Mouse (Mus musculus) neural tube, embryonic 12.5 days (tissue): ENCODE measurements around the gene Mettl17. TPM values are rescaled to one million over a fixed set of nuclear protein-coding genes. Genes with fewer than 3 reads are reported as not detected.

Source experiments
- ATAC-seq: fragments of 200-750 bp; cut with Nextera tagmentation; 2 replicates; pipeline ENCODE4 v1.8.0; 2017; ENCODE audit warnings: low read depth, mild to moderate bottlenecking, moderate TSS enrichment, moderate library complexity; ENCODE audit not compliant: low FRiP score
- H3K27ac ChIP-seq: fragments of 300-500 bp; sonication (generic); 2 replicates; pipeline ENCODE4 v1.5.1; 2016
- H3K27me3 ChIP-seq: fragments of 300-500 bp; sonication (generic); replicated peaks from 2 replicates; pipeline ENCODE4 v1.6.1; 2016; ENCODE audit warnings: mild to moderate bottlenecking
- H3K36me3 ChIP-seq: fragments of 300-500 bp; sonication (generic); 2 replicates; pipeline ENCODE4 v1.6.1; 2016; ENCODE audit warnings: mild to moderate bottlenecking
- H3K4me1 ChIP-seq: fragments of 300-500 bp; sonication (generic); 2 replicates; pipeline ENCODE4 v1.6.1; 2016
- H3K4me2 ChIP-seq: fragments of 300-500 bp; sonication (generic); replicated peaks from 2 replicates; pipeline ENCODE4 v1.6.1; 2016; ENCODE audit warnings: mild to moderate bottlenecking
- H3K4me3 ChIP-seq: fragments of 300-500 bp; sonication (generic); 2 replicates; pipeline ENCODE4 v1.5.1; 2016
- H3K9ac ChIP-seq: fragments of 300-500 bp; sonication (generic); 2 replicates; pipeline ENCODE4 v1.6.1; 2016; ENCODE audit warnings: mild to moderate bottlenecking
- H3K9me3 ChIP-seq: fragments of 300-500 bp; sonication (generic); 2 replicates; pipeline ENCODE4 v1.6.1; 2016; ENCODE audit warnings: mild to moderate bottlenecking
- WGBS: fragments of 180-500 bp; shearing (Covaris S2); methylation state at CpG from one replicate; pipeline ENCODE4 v1.1.7; 2016; 5-methylcytosine and 5-hydroxymethylcytosine counted together
- polyA plus RNA-seq: library from polyadenylated mRNA; unstranded; fragments of >200 nt; fragmentation: Nextera tagmentation; extraction: Ambion mirVana; gene quantifications from 2 replicates; pipeline ENCODE4 v1.2.1, GENCODE M21; 2016

Gene Mettl17
- polyA plus RNA-seq, 1 experiment from 2014 or later: 64.4 TPM

- WGBS: 64% methylated on average over 9 of the region's 9 CpGs
- Histone ChIP-seq H3K27me3 (no peaks in the 10 kb centered on the region), H3K4me1 (no peaks in the 10 kb centered on the region), H3K27ac (no peak overlapping the region), H3K9ac (no peak overlapping the region), H3K4me3 (no peak overlapping the region), H3K4me2 (no peak overlapping the region), H3K9me3 (no peaks in the 10 kb centered on the region), H3K36me3 (no peaks in the 10 kb centered on the region)
- peak; percentile 78 for ATAC-seq
Measured at GRCm38 (mm10) chr14:51902806-51903710, 18.4 kb downstream of the Mettl17 start.

GRCm38 (mm10) chr14:51903782-51904181 is 19.1 kb downstream of the Mettl17 start:
- Histone ChIP-seq H3K4me2 (no peak overlapping the region), H3K9ac (no peak overlapping the region), H3K27ac (no peak overlapping the region), H3K9me3 (no peaks in the 10 kb centered on the region), H3K4me3 (no peak overlapping the region), H3K4me1 (no peaks in the 10 kb centered on the region), H3K27me3 (no peaks in the 10 kb centered on the region), H3K36me3 (no peaks in the 10 kb centered on the region)
- WGBS: 89% methylated on average over 9 of the region's 9 CpGs
- 0 out of 2 replicates have a peak, but pooled peaks have one; percentile 29 for ATAC-seq

GRCm38 (mm10) chr14:51904706-51905105 is 20.1 kb downstream of the Mettl17 start:
- 71% methylated on average over 7 of the region's 7 CpGs for WGBS
- no peaks in the 10 kb centered on the region for H3K9me3 ChIP-seq
- H3K36me3 ChIP-seq: no peaks in the 10 kb centered on the region
- no peaks in the 10 kb centered on the region for H3K4me1 ChIP-seq
- no peaks in the 10 kb centered on the region for H3K27me3 ChIP-seq
- no peak overlapping the region for H3K27ac ChIP-seq
- ATAC-seq: no peak
- no peak overlapping the region for H3K4me3 ChIP-seq
- no peak overlapping the region for H3K4me2 ChIP-seq
- H3K9ac ChIP-seq: no peak overlapping the region

- Histone ChIP-seq H3K36me3 (no peaks in the 10 kb centered on the region), H3K4me3 (no peak overlapping the region), H3K27me3 (peaks cover 3% of the 10 kb centered on the region; the same call in 1 of the 2 replicates), H3K9me3 (no peaks in the 10 kb centered on the region), H3K4me2 (no peak overlapping the region), H3K27ac (no peak overlapping the region), H3K9ac (no peak overlapping the region), H3K4me1 (no peaks in the 10 kb centered on the region)
- no peak for ATAC-seq
- 92% methylated on average over 11 of the region's 11 CpGs for WGBS
Measured at GRCm38 (mm10) chr14:51906102-51906501, 21.5 kb downstream of the Mettl17 start.

GRCm38 (mm10) chr14:51911301-51911700 is 26.7 kb downstream of the Mettl17 start:
- Histone ChIP-seq H3K27ac (no peak overlapping the region), H3K9me3 (no peaks in the 10 kb centered on the region), H3K9ac (no peak overlapping the region), H3K4me1 (peaks cover 21% of the 10 kb centered on the region), H3K4me3 (peak overlapping the region; percentile 1; the same call in 1 of the 2 replicates), H3K36me3 (no peaks in the 10 kb centered on the region), H3K4me2 (no peak overlapping the region), H3K27me3 (peaks cover 19% of the 10 kb centered on the region)
- 83% methylated on average over 10 of the region's 10 CpGs for WGBS
- ATAC-seq: no peak

- H3K4me2 ChIP-seq: peak overlapping the region; percentile 100
- H3K9me3 ChIP-seq: no peaks in the 10 kb centered on the region
- peaks cover 19% of the 10 kb centered on the region for H3K27me3 ChIP-seq
- 12% methylated on average over 14 of the region's 14 CpGs for WGBS
- H3K9ac ChIP-seq: peak overlapping the region; percentile 67
- H3K4me3 ChIP-seq: peak overlapping the region; percentile 55
- H3K36me3 ChIP-seq: no peaks in the 10 kb centered on the region
- ATAC-seq: peak; percentile 10; the same call in 1 of the 2 replicates
- H3K4me1 ChIP-seq: peaks cover 21% of the 10 kb centered on the region
- no peak overlapping the region for H3K27ac ChIP-seq
Measured at GRCm38 (mm10) chr14:51912391-51913061, 27.9 kb downstream of the Mettl17 start.

GRCm38 (mm10) chr14:51913062-51913959 is 28.7 kb downstream of the Mettl17 start:
- Histone ChIP-seq H3K9ac (peak overlapping the region; percentile 67), H3K36me3 (no peaks in the 10 kb centered on the region), H3K9me3 (no peaks in the 10 kb centered on the region), H3K27me3 (peaks cover 19% of the 10 kb centered on the region), H3K4me1 (peaks cover 21% of the 10 kb centered on the region), H3K4me2 (peak overlapping the region; percentile 100), H3K4me3 (peak overlapping the region; percentile 55), H3K27ac (no peak overlapping the region)
- under 1% methylated on average over 58 of the region's 58 CpGs for WGBS
- peak; percentile 62 for ATAC-seq

GRCm38 (mm10) chr14:51913960-51914762 is 29.5 kb downstream of the Mettl17 start, which contains the start of gene Ndrg2:
TSS of gene Ndrg2 (minus strand) at chr14:51914158.
- H3K36me3 ChIP-seq: no peaks in the 10 kb centered on the region
- 2% methylated on average over 21 of the region's 23 CpGs for WGBS
- H3K9me3 ChIP-seq: no peaks in the 10 kb centered on the region
- H3K27ac ChIP-seq: no peak within 1 kb of the TSS
- peak; percentile 67 for ATAC-seq
- peak within 1 kb of the TSS; percentile 55 for H3K4me3 ChIP-seq
- peak within 1 kb of the TSS; percentile 100 for H3K4me2 ChIP-seq
- H3K27me3 ChIP-seq: peaks cover 19% of the 10 kb centered on the region
- peak within 1 kb of the TSS; percentile 67 for H3K9ac ChIP-seq
- peaks cover 21% of the 10 kb centered on the region for H3K4me1 ChIP-seq

GRCm38 (mm10) chr14:51915030-51915429 is 30.4 kb downstream of the Mettl17 start:
- no peaks in the 10 kb centered on the region for H3K9me3 ChIP-seq
- WGBS: 39% methylated on average over 3 of the region's 3 CpGs
- peaks cover 19% of the 10 kb centered on the region for H3K27me3 ChIP-seq
- no peak overlapping the region for H3K4me3 ChIP-seq
- no peak overlapping the region for H3K27ac ChIP-seq
- peaks cover 21% of the 10 kb centered on the region for H3K4me1 ChIP-seq
- ATAC-seq: no peak
- no peaks in the 10 kb centered on the region for H3K36me3 ChIP-seq
- H3K4me2 ChIP-seq: no peak overlapping the region
- no peak overlapping the region for H3K9ac ChIP-seq

GRCm38 (mm10) chr14:51916539-51916938 is 31.9 kb downstream of the Mettl17 start:
- no peak for ATAC-seq
- WGBS: 84% methylated on average over 4 of the region's 4 CpGs
- peaks cover 21% of the 10 kb centered on the region for H3K4me1 ChIP-seq
- H3K27ac ChIP-seq: no peak overlapping the region
- H3K27me3 ChIP-seq: peaks cover 12% of the 10 kb centered on the region
- no peak overlapping the region for H3K9ac ChIP-seq
- H3K9me3 ChIP-seq: no peaks in the 10 kb centered on the region
- H3K4me3 ChIP-seq: no peak overlapping the region
- H3K4me2 ChIP-seq: no peak overlapping the region
- H3K36me3 ChIP-seq: no peaks in the 10 kb centered on the region

- Histone ChIP-seq H3K9me3 (no peaks in the 10 kb centered on the region), H3K27ac (no peak within 1 kb of the TSS), H3K36me3 (no peaks in the 10 kb centered on the region), H3K4me1 (peaks cover 14% of the 10 kb centered on the region), H3K27me3 (peaks cover 7% of the 10 kb centered on the region), H3K4me2 (no peak within 1 kb of the TSS), H3K4me3 (no peak within 1 kb of the TSS), H3K9ac (no peak within 1 kb of the TSS)
- no peak for ATAC-seq
- whole genome bisulfite sequencing: 90% methylated on average over 4 of the region's 4 CpGs
Measured at GRCm38 (mm10) chr14:51918125-51918524, 33.5 kb downstream of the Mettl17 start, which contains the start of gene Tppp2. TSS of gene Tppp2 (plus strand) at chr14:51918425.
